Mouse (Mus musculus) forebrain, embryonic 13.5 days (tissue): Measurements from ENCODE around the gene Chml. TPM values are rescaled to one million over a fixed set of nuclear protein-coding genes. Genes with fewer than 3 reads are reported as not detected.
A peak's percentile ranks its signal among the peaks of the same experiment; 100 is the strongest.

Experiments used
- ATAC-seq: fragments of 200-750 bp; cut with Nextera tagmentation; 2 replicates; pipeline ENCODE4 v1.8.0; 2017
- H3K27ac ChIP-seq: fragments of 300-500 bp; sonication (generic); 2 replicates; pipeline ENCODE4 v1.5.1; 2015; ENCODE audit warnings: inconsistent platforms, mild to moderate bottlenecking, moderate library complexity
- H3K27me3 ChIP-seq: fragments of 300-500 bp; sonication (generic); 2 replicates; pipeline ENCODE4 v1.6.1; 2015; ENCODE audit warnings: mild to moderate bottlenecking, inconsistent platforms
- H3K36me3 ChIP-seq: fragments of 300-500 bp; sonication (generic); 2 replicates; pipeline ENCODE4 v1.6.1; 2015; ENCODE audit warnings: mild to moderate bottlenecking, inconsistent platforms; ENCODE audit not compliant: poor library complexity, severe bottlenecking
- H3K4me1 ChIP-seq: fragments of 300-500 bp; sonication (generic); 2 replicates; pipeline ENCODE4 v1.6.1; 2015; ENCODE audit warnings: inconsistent platforms
- H3K4me2 ChIP-seq: fragments of 300-500 bp; sonication (generic); 2 replicates; pipeline ENCODE4 v1.6.1; 2015; ENCODE audit warnings: inconsistent platforms, mild to moderate bottlenecking, moderate library complexity
- H3K4me3 ChIP-seq: fragments of 300-500 bp; sonication (generic); 2 replicates; pipeline ENCODE4 v1.5.1; 2015; ENCODE audit warnings: mild to moderate bottlenecking, inconsistent platforms
- H3K9ac ChIP-seq: fragments of 300-500 bp; sonication (generic); 2 replicates; pipeline ENCODE4 v1.6.1; 2015; ENCODE audit warnings: mild to moderate bottlenecking, inconsistent platforms
- H3K9me3 ChIP-seq: fragments of 300-500 bp; sonication (generic); replicated peaks from 2 replicates; pipeline ENCODE4 v1.6.1; 2016; ENCODE audit warnings: inconsistent platforms
- WGBS: fragments of 180-500 bp; shearing (Covaris S2); methylation state at CpG from one replicate; pipeline ENCODE4 v1.1.7; 2015; 5-methylcytosine and 5-hydroxymethylcytosine counted together
- polyA plus RNA-seq: library from polyadenylated mRNA; unstranded; fragments of >200 nt; fragmentation: Nextera tagmentation; extraction: Ambion mirVana; gene quantifications from 2 replicates; pipeline ENCODE4 v1.2.1, GENCODE M21; 2015

Gene Chml
- polyA plus RNA-seq, 1 experiment from 2014 or later = 2.5 TPM

GRCm38 (mm10) chr1:175691686-175692245 lies 935 bp downstream of the Chml start:
- Histone ChIP-seq H3K36me3 (peaks cover 13% of the 10 kb centered on the region), H3K4me1 (peaks cover 20% of the 10 kb centered on the region), H3K27ac (peak overlapping the region; percentile 85), H3K4me2 (peak overlapping the region; percentile 82), H3K4me3 (peak overlapping the region; percentile 74), H3K9ac (peak overlapping the region; percentile 84), H3K9me3 (no peaks in the 10 kb centered on the region), H3K27me3 (no peaks in the 10 kb centered on the region)
- no peak for ATAC-seq
- under 1% methylated on average over 20 of the region's 22 CpGs for WGBS

GRCm38 (mm10) chr1:175680995-175681394 lies 11.7 kb downstream of the Chml start:
- H3K4me2 ChIP-seq = no peak overlapping the region
- no peaks in the 10 kb centered on the region for H3K4me1 ChIP-seq
- H3K4me3 ChIP-seq = no peak overlapping the region
- WGBS = 76% methylated on average over 6 of the region's 6 CpGs
- no peak for ATAC-seq
- no peak overlapping the region for H3K9ac ChIP-seq
- peaks cover 6% of the 10 kb centered on the region for H3K36me3 ChIP-seq
- no peak overlapping the region for H3K27ac ChIP-seq
- no peaks in the 10 kb centered on the region for H3K9me3 ChIP-seq
- H3K27me3 ChIP-seq = no peaks in the 10 kb centered on the region

DNA sequence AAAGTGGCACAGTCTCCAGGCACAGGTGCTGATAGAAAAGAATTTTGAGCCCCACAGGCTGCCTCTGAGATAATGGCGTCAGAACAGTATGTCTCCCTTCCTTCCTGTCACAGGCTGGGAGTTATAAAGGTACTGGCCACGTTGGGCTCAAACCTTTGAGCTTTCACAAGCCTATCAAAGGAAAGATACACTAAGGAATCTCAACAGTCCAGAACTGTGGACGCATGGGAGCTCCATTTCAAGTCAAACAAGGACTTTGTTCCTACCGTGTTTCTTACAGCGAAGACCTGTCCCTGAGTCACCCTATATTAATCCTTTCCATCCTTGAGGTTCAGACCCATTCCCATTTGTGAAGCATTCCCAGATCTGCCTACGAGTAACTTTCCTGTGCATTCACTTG lies 15.2 kb downstream of the Chml start:
- WGBS = 88% methylated on average over 6 of the region's 6 CpGs
- Histone ChIP-seq H3K4me1 (no peaks in the 10 kb centered on the region), H3K36me3 (no peaks in the 10 kb centered on the region), H3K4me3 (no peak overlapping the region), H3K27ac (no peak overlapping the region), H3K27me3 (no peaks in the 10 kb centered on the region), H3K9me3 (no peaks in the 10 kb centered on the region), H3K4me2 (no peak overlapping the region), H3K9ac (no peak overlapping the region)
- ATAC-seq = no peak

DNA sequence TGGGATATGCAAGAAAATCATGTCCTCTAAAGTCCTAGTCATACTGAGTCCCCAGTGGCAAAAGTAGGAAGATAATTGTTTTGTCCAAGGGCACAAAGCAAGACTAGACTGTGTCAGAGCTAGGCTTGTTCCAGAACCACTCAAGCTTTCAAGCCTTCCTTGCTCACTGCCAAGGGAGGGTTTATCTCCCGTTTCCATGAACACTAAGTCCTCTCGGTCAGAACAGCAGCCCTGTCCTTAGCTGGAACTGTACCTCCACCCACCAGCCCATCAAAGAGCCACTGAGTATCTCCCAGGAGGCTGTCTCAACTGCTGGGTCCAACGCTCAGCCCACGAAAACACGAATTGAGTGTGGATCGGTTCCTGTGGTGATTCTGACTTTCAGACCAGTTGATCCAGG lies 17.6 kb downstream of the Chml start:
- H3K4me3 ChIP-seq = no peak overlapping the region
- no peaks in the 10 kb centered on the region for H3K9me3 ChIP-seq
- no peaks in the 10 kb centered on the region for H3K4me1 ChIP-seq
- H3K27me3 ChIP-seq = no peaks in the 10 kb centered on the region
- 88% methylated on average over 6 of the region's 6 CpGs for WGBS
- no peak overlapping the region for H3K4me2 ChIP-seq
- H3K36me3 ChIP-seq = no peaks in the 10 kb centered on the region
- H3K9ac ChIP-seq = no peak overlapping the region
- no peak overlapping the region for H3K27ac ChIP-seq
- ATAC-seq = no peak

DNA sequence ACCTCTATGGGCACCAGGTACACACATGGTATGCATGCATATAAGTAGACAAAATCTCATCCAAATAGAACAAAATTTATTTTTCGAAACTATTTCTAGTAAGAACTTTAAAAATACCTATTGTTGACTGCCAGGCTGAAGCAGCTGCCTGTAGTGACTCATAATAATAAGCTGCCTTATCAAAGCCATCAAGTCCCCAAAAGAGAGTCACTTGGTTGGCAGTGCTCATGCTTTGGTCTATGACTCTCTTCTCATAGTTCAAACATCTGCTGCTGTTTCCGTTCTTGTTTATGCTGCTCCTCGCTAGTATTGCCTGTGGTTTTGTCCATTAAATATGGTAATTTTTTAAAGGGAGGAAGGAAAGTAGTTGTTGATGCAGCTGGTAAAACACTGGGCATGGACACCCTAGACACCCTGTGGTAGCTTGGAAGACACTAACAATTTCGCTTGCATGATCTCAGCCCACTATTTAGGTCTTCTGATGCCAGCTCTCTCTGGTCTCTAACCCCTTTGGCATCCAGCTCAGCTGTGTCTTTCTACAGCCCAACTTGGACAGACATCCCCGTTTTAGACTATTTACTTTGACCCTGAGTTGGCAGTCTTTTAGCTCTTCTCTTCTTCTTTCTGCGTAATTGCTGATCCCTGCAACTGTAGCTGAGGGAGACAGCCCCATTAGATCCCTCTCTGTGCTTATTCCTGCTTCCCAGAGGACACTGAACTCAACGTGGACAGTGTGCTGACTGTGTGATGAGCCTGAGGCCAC lies 19.0 kb downstream of the Chml start:
- WGBS = 84% methylated on average over 7 of the region's 7 CpGs
- H3K4me2 ChIP-seq = no peak overlapping the region
- H3K27me3 ChIP-seq = no peaks in the 10 kb centered on the region
- 0 out of 2 replicates have a peak, but pooled peaks cover 3% of the 10 kb centered on the region for H3K4me1 ChIP-seq
- no peak overlapping the region for H3K4me3 ChIP-seq
- H3K27ac ChIP-seq = no peak overlapping the region
- no peak overlapping the region for H3K9ac ChIP-seq
- no peaks in the 10 kb centered on the region for H3K9me3 ChIP-seq
- no peak for ATAC-seq
- H3K36me3 ChIP-seq = no peaks in the 10 kb centered on the region

- no peak overlapping the region for H3K27ac ChIP-seq
- no peaks in the 10 kb centered on the region for H3K9me3 ChIP-seq
- H3K4me3 ChIP-seq = no peak overlapping the region
- H3K9ac ChIP-seq = no peak overlapping the region
- H3K36me3 ChIP-seq = no peaks in the 10 kb centered on the region
- no peak overlapping the region for H3K4me2 ChIP-seq
- WGBS = 50% methylated on average over 1 of the region's 1 CpGs
- ATAC-seq = no peak
- 0 out of 2 replicates have a peak, but pooled peaks cover 3% of the 10 kb centered on the region for H3K4me1 ChIP-seq
- H3K27me3 ChIP-seq = no peaks in the 10 kb centered on the region
Measured at GRCm38 (mm10) chr1:175671626-175672025, 21.1 kb downstream of the Chml start.

- H3K27me3 ChIP-seq = no peaks in the 10 kb centered on the region
- H3K27ac ChIP-seq = no peak overlapping the region
- no peak overlapping the region for H3K4me3 ChIP-seq
- H3K36me3 ChIP-seq = no peaks in the 10 kb centered on the region
- ATAC-seq = no peak
- no peak overlapping the region for H3K4me2 ChIP-seq
- H3K4me1 ChIP-seq = 0 out of 2 replicates have a peak, but pooled peaks cover 3% of the 10 kb centered on the region
- no peak overlapping the region for H3K9ac ChIP-seq
- WGBS = 49% methylated on average over 7 of the region's 7 CpGs
- H3K9me3 ChIP-seq = no peaks in the 10 kb centered on the region
Measured at GRCm38 (mm10) chr1:175670042-175670441, 22.7 kb downstream of the Chml start.

GRCm38 (mm10) chr1:175669456-175669855 lies 23.2 kb downstream of the Chml start:
- H3K27ac ChIP-seq = no peak overlapping the region
- H3K9me3 ChIP-seq = no peaks in the 10 kb centered on the region
- H3K4me1 ChIP-seq = 0 out of 2 replicates have a peak, but pooled peaks cover 3% of the 10 kb centered on the region
- ATAC-seq = no peak
- no peak overlapping the region for H3K9ac ChIP-seq
- H3K27me3 ChIP-seq = no peaks in the 10 kb centered on the region
- H3K36me3 ChIP-seq = no peaks in the 10 kb centered on the region
- no peak overlapping the region for H3K4me2 ChIP-seq
- H3K4me3 ChIP-seq = no peak overlapping the region
- 95% methylated on average over 3 of the region's 3 CpGs for WGBS

DNA sequence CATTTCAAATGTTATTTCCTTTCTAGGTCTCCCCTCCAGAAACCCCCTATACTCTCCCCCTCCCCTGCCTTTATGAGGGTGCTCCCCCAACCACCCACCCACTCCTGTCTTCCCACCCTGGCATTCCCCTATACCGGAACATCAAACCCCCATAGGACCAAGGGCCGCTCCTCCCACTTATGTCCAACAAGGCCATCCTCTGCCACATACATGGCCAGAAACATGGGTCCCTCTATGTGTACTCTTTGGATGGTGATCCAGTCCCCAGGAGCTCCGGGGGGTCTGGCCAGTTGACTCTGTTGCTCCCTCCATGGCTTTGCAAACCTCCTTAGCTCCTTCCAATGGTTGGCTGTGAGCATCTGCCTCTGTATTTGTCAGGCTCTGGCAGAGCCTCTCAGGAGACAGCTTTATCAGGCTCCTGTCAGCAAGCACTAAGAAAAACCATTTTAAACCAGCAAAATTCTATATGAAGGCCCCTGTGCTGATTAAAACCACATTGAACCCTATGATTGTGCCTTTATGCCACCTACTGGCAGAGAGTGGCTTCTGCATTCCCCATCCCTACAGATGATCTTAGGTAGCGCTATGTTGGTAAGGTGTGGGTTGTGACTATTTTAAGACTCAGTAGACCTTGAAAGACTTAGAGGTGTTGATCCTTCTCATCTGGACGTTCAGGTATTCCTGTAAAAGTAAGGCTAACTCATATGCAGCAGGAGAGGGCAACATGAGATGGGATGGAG lies 23.9 kb downstream of the Chml start:
- Histone ChIP-seq H3K27ac (no peak overlapping the region), H3K9me3 (no peaks in the 10 kb centered on the region), H3K4me1 (0 out of 2 replicates have a peak, but pooled peaks cover 3% of the 10 kb centered on the region), H3K27me3 (no peaks in the 10 kb centered on the region), H3K4me2 (no peak overlapping the region), H3K9ac (no peak overlapping the region), H3K36me3 (no peaks in the 10 kb centered on the region), H3K4me3 (no peak overlapping the region)
- ATAC-seq = peak; percentile 80
- 81% methylated on average over 5 of the region's 5 CpGs for WGBS

GRCm38 (mm10) chr1:175659900-175660299 lies 32.8 kb downstream of the Chml start:
- no peak overlapping the region for H3K4me2 ChIP-seq
- ATAC-seq = no peak
- H3K4me3 ChIP-seq = no peak overlapping the region
- H3K27me3 ChIP-seq = no peaks in the 10 kb centered on the region
- no peak overlapping the region for H3K9ac ChIP-seq
- H3K36me3 ChIP-seq = no peaks in the 10 kb centered on the region
- H3K27ac ChIP-seq = no peak overlapping the region
- no peaks in the 10 kb centered on the region for H3K4me1 ChIP-seq
- no peaks in the 10 kb centered on the region for H3K9me3 ChIP-seq
- WGBS = 93% methylated on average over 4 of the region's 4 CpGs

DNA sequence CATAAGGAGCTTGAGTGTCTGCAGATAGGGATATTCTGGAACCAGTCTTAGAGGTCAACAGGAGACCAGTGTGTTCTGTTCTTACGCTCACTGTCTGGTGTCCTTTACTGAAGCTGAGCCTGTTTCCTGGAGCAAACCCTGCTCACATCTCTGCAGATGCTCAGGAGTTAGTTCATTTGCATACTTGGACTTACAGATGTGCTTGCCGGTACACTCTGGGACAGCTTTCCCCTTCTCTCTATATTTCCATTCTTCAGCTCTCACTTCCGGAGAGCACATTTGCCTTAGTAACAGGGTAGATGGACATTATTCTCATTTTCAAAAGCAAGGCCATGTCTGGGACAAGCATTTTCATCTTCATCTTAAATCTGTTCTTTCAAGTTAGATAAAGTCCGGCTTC lies 44.1 kb downstream of the Chml start:
- no peaks in the 10 kb centered on the region for H3K27me3 ChIP-seq
- no peak for ATAC-seq
- H3K4me1 ChIP-seq = no peaks in the 10 kb centered on the region
- 91% methylated on average over 4 of the region's 4 CpGs for WGBS
- H3K36me3 ChIP-seq = no peaks in the 10 kb centered on the region
- no peak overlapping the region for H3K4me3 ChIP-seq
- no peaks in the 10 kb centered on the region for H3K9me3 ChIP-seq
- no peak overlapping the region for H3K4me2 ChIP-seq
- no peak overlapping the region for H3K9ac ChIP-seq
- no peak overlapping the region for H3K27ac ChIP-seq

GRCm38 (mm10) chr1:175646952-175647351 lies 45.7 kb downstream of the Chml start:
- H3K4me3 ChIP-seq = no peak overlapping the region
- no peaks in the 10 kb centered on the region for H3K27me3 ChIP-seq
- WGBS = 83% methylated on average over 9 of the region's 9 CpGs
- no peaks in the 10 kb centered on the region for H3K36me3 ChIP-seq
- no peak for ATAC-seq
- H3K9me3 ChIP-seq = no peaks in the 10 kb centered on the region
- H3K4me1 ChIP-seq = no peaks in the 10 kb centered on the region
- no peak overlapping the region for H3K9ac ChIP-seq
- no peak overlapping the region for H3K4me2 ChIP-seq
- H3K27ac ChIP-seq = no peak overlapping the region
